Mouse (Mus musculus): ENCODE measurements around the gene Pak1ip1.
"Not testable (repeated sequence)": the region's sequence is repeated elsewhere in the genome, so short reads cannot be mapped to it uniquely, and the experiment has no call there.

The Pak1ip1 gene
- long read RNA-seq, experiment 1, transcript Pak1ip1-201 (10 exons, 1,722 nt) = major isoform, 63 of 75 reads
- long read RNA-seq, experiment 1, partial matches to known transcripts = 8 of 75 reads
- long read RNA-seq, experiment 1, other reads (novel, unspliced or antisense) = 4 of 75 reads
- long read RNA-seq, experiment 2, transcript Pak1ip1-201 (10 exons, 1,722 nt) = major isoform, 82 of 95 reads
- long read RNA-seq, experiment 2, partial matches to known transcripts = 8 of 95 reads
- long read RNA-seq, experiment 2, other reads (novel, unspliced or antisense) = 5 of 95 reads

DNA sequence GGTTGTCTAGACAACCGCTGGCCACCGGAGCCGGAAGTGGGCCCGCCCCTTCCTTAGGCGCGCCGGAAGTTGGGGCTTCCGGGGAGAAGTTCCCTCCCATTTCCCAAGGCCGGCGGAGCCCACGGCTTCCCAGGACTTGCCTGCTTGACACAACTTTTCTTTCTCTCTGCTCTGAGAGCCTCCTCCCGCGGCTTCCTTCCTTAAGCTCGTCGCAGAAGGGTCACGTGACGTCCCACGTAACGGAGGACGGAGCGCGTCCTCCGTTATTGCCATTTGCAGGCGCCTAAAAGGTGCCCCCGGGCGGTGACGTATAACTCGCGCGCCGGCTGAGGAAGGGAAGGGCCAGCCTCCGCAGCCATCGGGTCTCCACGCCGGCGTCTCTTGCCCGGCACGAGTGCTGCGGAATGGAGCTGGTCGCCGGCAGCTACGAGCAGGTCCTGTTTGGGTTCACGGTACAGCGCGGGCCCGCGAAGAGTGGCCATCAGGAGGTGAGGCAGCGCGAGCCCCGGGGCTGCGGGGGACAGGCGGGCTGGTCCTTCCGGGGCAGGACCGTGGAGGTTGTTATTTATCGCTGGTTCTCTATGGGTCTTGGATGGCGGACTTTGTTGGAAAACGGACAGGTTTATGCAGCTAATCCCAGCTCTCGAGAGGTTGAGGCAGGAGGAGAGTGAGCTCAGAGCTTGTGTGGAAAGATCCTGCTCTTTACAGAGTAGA is at the start of gene Pak1ip1:
Gene Pak1ip1 (plus strand): TSS at position 98 of the 714 bp plus-strand sequence.
- intact Hi-C loops (cut with DNase I) = no loop called here

DNA sequence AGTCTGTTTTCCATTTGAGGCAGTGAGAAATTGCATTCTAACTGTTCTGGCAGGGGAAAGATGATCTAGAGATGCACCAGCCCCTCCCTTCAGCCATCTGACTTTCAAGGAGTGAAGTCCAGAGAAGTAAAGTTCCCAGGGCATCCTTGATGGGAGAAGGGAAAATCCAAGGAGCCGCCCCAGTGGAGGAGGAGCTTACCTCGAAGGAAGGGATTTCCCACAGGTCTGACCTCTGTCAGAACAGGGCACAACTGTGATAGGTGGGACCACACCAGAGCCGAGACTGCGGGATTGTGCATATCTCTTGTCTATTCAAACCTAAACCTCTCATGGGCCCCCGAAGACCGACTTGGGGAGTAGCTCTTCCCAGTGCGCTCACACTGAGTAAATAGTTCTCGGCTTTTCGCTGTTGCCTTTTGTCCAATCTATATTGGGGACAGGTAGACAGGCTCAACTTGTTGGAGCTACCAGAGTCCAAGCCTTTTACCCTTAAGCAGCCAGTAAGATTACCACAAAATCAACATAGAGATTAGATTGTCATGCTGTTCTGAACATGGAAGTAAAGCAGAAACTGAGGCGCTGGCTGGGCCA is 49.3 kb upstream of the Pak1ip1 start:
- intact Hi-C loops (cut with DNase I) = no loop called here

DNA sequence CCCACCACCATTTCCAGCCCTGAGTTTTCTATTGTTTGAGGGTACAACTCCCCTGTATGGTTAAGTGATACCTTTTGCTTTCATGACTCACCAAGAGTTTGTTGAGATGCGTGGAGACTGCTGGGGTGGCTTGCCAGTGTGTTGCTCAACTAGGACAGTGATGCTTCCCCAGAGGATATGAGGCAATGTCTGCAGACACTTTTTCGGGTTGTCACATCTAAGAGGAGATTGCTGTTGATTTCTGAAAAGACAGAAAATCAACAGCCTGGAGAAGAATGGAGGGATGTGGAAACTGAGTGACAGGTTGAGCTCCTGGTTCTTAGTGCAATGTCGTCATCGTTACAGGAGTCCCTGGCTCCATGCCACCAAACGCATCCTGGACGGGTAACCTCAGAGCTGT is 47.6 kb upstream of the Pak1ip1 start:
- intact Hi-C loops (cut with DNase I) = no loop called here

DNA sequence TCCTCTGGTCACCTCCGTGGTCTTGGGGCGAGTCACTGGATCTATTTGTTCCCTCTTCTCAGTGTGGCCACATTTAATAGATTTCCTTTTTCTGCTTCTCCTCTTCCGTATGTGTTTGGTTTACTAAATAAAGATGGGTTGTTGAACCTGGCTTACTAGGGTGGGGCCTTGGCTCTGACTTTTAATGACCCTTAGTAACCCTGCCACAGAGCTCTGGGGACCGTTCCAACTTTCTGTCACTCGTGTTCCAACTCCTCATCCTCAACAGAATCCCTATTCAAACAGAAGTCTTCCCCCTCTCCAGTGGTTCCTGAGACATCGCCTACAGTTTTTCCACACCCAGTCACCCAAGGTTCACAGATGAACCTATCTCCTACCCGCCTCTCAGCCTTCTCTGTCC is 45.0 kb upstream of the Pak1ip1 start:
- intact Hi-C loops (cut with DNase I) = no loop called here

DNA sequence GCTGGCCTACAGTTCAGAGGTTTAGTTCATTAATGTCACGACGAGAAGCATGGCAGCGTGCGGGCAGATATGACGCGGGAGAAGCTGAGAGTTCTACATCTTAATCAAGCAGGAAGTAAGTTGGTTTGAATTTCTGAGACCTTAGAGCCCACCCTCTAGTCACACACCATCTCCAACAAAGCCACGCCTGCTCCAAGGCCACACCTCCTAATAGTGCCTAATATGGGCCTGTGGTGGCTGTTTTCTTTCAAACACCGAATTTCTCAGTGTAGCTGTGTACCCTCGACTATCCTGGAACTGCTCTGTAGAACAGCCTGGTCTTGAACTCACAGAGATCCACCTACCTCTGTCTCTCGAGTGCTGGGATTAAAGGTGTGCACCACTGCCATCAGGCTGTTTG is 33.2 kb upstream of the Pak1ip1 start:
- intact Hi-C loops (cut with DNase I) = no loop called here

DNA sequence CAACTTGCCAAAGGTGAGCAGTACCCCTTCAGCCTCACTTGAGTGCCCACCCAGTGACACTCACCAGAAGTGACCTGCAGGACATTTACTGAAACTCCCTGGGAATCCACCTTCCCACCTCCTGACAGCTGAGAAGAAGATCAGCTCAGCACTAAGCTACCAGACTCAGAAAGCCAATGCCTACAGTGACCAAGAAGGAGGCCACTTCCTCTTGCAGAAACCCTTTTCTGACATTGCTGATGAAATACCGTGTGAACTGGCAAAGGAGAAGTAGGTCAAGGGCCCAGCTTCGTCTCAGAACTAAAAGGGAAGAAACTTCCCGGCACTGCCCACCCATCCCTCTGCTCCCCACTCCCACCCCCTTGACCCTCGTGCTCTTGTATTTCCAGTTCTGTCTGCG is 32.3 kb upstream of the Pak1ip1 start:
- intact Hi-C loops (cut with DNase I) = no loop called here

DNA sequence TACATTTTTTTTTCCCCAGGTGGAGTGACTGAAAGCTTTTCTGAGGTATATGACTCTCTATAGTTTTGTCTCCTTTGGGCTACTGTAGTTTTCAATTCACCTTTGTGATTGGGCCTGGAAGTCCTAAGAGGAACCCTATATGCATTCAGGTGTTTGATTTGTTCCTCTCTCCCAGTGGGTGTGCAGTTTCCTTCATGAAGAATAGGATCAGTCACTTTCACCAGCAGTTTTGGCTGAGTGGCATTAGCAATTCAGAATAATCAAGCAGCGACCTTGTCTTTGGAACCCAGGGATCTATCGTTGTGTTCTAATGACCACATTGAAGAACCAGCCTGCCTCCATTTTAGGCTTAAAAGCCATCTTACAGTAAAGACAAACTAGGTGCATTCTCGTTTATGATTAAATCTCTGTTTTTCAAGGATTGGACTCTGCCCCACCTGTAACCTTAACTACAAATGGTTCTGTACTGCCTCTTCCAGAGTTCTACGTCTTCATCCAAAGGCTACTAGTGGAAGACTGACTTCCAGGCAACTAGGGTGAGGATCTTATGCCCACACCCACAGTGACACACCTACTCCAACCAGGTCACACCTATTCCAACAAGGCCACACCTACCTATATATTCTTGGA is 30.9 kb upstream of the Pak1ip1 start:
- intact Hi-C loops (cut with DNase I) = no loop called here

DNA sequence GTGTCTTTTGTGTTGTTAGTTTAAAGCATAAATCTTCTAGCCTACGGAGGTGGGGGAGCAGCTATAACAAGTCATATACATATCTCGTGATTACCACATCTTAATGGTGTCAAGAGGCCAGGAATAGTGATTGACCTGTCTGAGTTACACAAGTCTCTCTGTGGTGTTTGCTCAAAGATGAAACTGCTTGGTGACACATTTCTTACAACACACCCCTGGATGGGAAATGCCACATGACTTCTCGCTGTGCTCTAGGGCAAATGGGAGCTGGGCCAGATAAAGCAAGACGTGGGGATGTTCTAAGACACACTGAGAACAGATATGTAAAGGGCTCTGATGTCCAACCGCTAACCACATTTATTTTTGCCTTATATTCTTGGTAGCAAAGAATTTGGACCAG is 29.6 kb upstream of the Pak1ip1 start:
- intact Hi-C loops (cut with DNase I) = no loop called here

DNA sequence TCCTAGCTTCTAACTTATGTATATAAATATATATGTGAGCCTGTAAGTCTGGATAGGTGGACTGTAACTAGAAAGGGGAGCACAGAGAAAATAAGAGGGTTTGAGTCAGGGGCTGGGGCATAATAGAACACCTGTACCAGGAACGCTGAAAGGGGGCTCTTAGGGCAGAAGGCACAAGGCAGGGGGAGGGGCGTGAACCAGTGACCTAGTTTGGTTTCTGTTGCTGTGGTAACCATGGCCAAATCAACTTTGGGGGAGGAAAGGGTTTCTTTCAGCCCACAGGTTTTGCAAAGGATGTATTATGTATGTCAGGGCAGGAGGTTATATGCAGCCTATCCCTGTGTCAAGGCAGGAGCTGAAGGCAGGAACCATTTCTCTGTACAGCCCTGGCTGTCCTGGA is 29.0 kb upstream of the Pak1ip1 start:
- intact Hi-C loops (cut with DNase I) = no loop called here

DNA sequence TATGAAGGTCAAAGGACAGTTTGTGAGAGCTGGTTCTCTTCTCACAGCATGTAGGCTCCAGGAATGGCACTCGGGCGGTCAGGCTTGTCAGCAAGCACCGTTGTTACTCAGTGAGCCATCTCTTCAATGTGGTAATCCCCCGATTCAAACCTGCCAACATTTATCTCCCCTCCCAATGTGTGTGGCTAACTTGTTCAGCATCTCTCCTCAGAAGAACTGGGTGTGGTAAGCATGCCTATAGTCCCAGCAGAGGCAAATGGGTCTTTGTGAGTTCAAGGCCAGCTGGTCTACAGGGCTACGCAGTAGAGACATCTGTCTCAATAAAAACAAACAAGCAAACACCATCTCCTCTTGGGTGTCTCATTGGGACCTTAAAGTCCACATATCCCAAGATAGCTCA is 27.8 kb upstream of the Pak1ip1 start:
- intact Hi-C loops (cut with DNase I) = no loop called here

DNA sequence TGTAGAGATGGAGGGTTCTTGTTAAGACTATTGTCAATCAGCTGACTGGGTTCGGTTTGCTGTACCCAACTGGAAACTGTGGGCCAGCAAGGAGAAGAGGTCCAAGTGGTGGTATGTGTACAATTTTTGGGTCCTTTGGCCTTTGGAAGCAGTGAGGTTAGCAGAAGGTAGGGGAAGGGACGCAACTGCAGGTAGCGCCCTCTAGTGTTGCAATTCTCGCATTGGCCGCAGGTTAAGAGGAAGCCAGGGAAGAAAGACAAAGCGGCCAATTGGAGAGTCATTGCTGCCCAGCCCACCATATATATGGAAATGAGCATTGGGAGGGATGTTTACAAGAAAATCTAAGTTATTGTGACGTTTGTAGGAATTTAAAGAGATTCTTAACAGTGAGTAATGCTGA is 23.2 kb upstream of the Pak1ip1 start:
- intact Hi-C loops (cut with DNase I) = loop anchor here (2.0 kb wide), 2 partner anchors 133 to 193 kb away; no protein-coding TSS in a partner anchor

DNA sequence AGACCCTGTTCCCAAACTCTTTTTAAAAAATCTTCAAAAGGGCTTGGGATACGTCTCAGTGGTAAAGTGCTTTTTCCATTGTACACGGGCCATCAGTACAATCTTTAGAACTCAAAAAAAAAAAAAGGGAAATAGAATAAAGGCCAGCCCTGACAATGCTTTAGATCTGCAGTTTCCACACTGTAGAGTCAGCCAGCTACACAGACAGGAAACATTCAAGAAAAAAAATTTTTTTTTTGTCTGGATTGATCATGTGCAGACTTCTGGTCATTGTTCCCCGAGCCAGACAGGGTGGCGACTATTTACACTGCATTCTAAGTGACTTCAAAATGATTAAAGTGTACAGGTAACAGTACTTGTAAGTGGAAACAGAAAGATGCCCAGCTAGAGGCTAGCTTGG is 22.2 kb upstream of the Pak1ip1 start:
- intact Hi-C loops (cut with DNase I) = no loop called here

DNA sequence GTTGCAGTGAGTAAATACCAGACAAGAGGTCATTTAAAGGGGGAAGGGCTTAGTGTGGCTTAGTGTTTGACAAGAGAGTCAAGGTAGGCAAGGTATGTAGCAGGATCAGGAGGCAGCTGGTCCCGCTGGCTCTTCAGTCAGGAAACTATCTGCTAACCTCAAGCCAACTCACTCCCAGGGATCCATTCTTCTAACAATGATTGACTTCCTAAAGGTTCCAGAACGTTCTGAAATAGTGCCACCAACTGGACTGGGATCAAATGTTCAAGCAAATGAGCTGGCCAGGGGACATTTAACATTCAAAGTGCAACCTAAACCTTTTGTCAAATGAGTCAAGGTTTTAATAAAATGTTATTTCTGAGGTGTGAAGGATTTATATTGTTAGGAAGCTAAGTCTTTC is 21.5 kb upstream of the Pak1ip1 start:
- intact Hi-C loops (cut with DNase I) = no loop called here

DNA sequence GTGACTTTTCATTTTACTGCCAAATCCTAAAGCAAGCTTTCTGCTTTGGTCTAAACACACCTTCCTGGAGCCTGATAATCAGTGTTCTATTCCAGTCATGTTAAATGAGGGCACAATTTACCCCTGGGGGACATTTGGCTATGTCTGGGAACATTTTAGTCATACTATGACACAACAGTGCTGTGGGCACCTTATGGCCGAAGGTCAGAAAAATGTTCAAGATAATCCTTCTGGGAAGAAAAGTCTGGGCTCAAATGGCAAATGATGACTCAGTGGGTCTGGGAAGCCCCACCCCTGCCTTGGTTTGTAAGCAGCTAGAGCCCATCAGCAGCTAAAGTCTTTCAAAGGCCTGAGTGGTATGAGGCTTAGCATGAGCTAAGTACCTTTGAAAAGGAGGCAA is 18.1 kb upstream of the Pak1ip1 start:
- intact Hi-C loops (cut with DNase I) = no loop called here

DNA sequence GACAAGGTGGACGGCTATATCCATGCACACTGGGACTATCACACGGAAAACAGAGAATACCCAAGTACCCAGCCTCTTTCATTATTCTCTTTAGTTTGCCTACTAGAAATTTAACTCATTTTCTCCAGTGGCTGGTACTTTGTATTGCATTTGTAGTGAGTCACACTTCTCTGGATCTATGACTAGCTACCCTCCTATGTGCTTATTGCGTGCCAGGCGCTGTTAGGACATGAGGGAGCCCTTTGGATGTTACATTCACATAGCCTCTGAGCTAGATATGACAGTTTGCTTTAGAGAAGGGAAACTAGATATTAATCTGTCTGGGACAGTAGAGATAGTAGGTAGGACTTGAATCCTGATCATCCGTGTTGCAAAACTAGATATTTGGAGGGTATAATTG is 14.7 kb upstream of the Pak1ip1 start:
- intact Hi-C loops (cut with DNase I) = no loop called here

DNA sequence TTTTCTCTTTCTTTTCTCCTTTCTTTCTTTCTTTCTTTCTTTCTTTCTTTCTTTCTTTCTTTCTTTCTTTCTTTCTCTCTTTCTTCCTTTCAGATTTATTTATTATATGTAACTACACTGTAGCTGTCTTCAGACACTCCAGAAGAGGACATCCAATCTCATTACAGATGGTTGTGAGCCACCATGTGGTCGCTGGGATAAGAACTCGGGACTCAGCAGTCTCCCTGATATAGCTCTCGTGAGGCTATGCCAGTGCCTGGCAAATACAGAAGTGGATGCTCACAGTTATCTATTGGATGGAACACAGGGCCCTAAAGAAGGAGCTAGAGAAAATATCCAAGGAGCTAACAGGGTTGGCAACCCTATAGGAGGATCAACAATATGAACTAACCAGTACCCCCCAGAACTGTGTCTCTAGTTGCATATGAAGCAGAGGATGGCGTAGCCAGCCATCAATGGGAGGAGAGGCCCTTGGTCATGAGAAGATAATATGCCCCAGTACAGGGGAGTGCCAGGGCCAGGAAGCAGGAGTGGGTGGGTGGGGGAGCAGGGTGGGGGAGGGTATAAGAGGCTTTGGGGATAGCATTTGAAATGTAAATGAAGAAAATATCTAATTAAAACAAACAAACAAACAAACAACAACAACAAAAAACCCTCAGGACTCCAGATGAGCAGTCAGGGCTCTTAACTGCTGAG is 13.1 kb upstream of the Pak1ip1 start:
- intact Hi-C loops (cut with DNase I) = not testable (repeated sequence)

DNA sequence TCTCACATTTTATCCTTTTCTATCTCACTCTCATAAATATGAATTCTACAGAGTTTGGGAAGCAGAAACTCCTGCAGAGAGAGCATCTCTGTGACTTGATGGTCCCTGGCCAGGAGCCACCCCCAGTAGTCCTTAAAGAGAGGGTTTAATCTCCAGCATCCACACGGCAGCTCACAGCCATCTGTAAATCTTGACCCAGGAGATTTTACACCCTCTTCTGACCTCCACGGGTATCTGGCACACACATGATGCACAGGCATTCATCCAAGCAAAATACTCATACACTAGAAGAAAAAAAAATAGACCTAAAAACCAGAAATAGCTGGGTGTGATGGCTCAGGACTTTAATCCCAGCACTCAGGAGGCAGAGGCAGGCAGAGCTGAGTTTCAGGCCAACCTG is 12.4 kb upstream of the Pak1ip1 start:
- intact Hi-C loops (cut with DNase I) = no loop called here

DNA sequence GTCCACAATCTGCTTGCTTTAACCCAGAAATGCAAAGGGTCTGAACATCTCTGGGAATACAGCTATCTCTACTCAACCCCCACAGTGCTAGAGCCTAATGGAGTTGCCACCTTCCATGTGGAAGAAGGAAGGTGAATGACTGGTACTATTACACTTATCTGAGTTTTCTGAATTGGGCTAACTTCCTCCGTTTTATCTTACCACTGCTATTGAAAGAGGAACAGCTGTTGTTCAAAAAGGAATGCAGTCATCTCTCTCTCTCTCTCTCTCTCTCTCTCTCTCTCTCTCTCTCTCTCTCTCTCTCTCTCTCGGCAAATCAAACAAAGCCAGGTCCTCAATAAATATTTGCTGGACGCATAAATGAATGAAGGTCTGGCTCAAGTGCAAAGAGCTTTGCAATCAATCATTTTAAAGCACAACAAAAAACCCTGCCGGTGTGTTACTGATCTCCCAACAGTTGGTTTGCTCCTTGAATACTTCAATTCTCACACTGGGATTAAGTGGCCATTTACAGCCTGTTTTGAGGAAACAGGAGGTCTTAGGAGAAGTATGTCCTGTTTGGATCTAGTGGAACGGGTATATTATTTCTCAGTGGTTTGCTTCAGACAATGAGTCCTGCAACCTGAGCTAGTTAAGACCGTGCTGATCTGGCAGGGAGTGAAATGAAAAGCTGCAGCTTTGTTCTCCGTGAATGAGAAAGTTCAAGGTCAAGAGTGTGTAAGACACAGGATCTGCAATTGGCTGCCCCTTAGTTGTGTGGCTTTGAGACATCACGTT is 6.1 kb upstream of the Pak1ip1 start:
- intact Hi-C loops (cut with DNase I) = no loop called here

DNA sequence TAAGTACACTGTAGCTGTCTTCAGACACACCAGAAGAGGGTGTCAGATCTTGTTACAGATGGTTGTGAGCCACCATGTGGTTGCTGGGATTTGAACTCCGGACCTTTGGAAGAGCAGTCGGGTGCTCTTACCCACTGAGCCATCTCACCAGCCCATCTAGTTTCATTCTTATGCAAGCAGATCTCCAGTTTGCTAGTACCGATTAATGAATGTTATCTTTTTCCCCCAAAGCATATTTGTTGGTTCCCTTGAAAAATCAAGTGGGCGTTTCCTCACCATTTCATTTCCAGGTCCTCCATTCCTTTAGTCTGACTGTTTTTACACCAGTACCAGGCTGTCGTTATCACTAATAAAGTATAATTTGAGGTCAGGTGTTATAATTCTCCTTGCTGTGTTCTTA is 2.3 kb upstream of the Pak1ip1 start:
- intact Hi-C loops (cut with DNase I) = not testable (repeated sequence)

DNA sequence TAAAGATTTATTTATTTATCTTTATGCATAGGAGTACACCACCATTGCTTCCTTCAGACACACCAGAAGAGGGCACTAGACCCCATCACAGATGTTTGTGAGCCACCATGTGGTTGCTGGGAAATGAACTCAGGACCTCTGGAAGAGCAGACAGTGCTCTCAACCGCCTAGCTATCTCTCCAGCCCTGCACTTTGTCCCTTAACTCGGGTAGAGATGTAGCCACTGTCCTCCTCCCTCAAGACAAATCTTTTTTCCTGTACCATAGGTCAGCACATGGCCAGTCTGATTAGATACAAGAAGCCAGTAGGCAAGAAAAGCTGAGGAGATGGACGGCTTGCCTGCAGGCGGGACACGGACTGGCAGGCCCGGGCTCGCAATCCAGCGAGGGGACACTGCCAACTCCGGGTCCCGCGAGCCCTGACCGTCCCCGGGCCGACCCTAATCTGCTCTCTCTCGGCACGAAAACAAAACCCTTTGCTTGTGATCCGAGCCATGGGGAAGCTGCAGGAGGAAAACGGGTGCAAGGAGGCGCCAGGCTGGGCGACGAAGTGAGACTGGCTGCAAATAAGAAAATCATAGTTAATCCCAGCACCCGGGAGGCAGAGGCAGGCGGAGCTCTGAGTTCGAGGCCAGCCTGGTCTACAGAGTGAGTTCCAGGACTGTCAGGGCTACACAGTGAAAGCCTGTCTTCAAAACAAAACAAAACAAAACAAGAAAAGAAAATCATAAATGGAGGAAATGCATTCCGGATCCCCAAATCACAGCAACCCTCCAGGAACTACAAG is 490 bp upstream of the Pak1ip1 start:
- intact Hi-C loops (cut with DNase I) = no loop called here
